Mouse (Mus musculus) E14TG2a.4 (cell line): ENCODE measurements at regions not wholly inside any gene's neighbourhood (a gene's known extent, or its start where the extent isn't known, plus 50 kb on each side); places are given as distances from the start of the nearest gene placed in this dataset.

Source experiments
- CTCF ChIP-seq: conservative IDR thresholded peaks from 2 replicates; pipeline ENCODE4 v1.5.1; 2014; ENCODE audit warnings: low read length
- NANOG ChIP-seq: IDR thresholded peaks from 2 replicates; pipeline ENCODE4 v1.6.1; 2014; ENCODE audit warnings: borderline replicate concordance, low read length, mixed read lengths
- POU5F1 ChIP-seq: IDR thresholded peaks from 2 replicates; pipeline ENCODE4 v1.6.1; 2014; ENCODE audit warnings: low read length, borderline replicate concordance

DNA sequence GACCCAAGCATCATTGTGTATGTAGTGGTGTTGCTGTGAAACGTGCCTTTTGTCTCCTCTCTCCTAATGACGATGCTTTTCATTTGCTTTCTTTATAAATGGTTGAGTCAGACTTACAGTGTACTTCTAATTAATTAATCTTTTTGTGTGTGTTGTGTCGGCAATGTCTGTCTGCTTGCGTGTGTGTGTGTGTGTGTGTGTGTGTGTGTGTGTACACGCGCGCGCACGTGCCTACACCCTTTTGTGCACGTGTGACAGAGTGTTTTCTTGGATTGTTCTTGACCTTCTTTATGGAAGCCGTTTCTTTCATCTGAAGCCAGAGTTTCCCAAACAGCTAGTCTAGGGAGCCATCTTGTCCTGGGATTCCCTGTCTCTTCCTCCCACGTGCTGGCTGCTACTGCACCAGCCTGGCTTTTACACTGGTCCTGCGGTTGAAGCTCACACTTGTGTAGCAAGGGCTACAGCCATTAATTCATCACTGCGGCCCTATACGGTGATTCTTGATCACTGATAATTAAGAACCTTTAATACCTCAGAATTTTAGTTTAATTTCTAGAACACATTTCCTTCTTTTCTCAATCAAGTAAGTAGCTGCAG is 369.6 kb downstream of the Rergl start:
- TF ChIP-seq CTCF, result no peak
- TF ChIP-seq NANOG, result no peak
- TF ChIP-seq POU5F1, result no peak
